Mouse (Mus musculus): Measurements from ENCODE around the gene Ahnak.

DNA sequence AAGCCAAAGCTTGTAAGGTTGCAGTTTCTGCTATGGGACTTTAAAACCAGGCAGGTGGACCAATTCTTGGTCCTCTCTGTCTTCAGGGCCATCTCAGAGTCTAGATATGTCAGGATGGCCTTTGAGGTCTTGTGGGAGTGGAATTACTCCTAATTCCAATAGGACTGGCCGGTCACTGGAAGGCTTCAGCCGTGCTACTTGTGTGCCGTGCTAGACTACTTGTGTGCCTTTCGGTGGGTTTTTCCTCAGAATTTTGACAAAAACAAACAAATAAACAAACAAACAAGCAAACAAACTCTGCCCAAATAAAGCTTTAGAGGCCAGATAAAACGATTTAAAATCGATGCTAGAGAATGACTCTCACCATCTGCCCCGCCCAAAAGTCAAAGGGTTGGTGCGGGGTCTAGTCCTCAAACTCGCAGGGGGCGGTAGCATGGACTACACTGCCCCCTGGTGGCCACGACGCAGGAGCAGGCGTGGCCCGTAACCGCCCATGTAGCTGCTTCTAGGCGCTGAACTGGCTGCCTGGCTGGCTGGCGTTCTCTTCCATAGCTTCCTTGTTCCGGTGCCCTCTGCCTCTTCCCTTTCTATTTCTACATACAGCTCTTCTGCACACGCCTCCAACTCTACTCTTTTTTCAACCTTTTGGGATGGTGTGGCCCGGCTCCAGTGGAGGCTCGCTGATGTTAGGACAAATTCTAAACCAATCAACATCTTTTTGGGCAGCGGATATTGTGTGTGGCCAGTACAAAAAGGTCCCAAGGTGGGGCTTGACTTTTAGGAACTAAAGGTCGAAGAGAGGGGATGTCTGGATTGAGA, 93.3 kb downstream of the Ahnak start:
- TF ChIP-seq POLR2A (IDR thresholded peaks at IDR 0.05; ENCODE audit: low read depth, low read length), result no peak
- TF ChIP-seq CTCF (conservative IDR thresholded peaks at IDR 0.05; ENCODE audit: insufficient read depth, insufficient read length, low read depth, low read length), result peak; percentile 91
